Mouse (Mus musculus) megakaryocyte, embryonic 14.5 days (primary cell): ENCODE measurements at regions not wholly inside any gene's neighbourhood (a gene's known extent, or its start where the extent isn't known, plus 50 kb on each side); places are given as distances from the start of the nearest gene placed in this dataset.

Experiments
- H3K27me3 ChIP-seq: replicated peaks from 2 replicates; pipeline ENCODE3; 2012; ENCODE audit warnings: inconsistent platforms
- H3K36me3 ChIP-seq: replicated peaks from 2 replicates; pipeline ENCODE3; 2012; ENCODE audit warnings: low read length, inconsistent platforms, mixed read lengths
- H3K4me1 ChIP-seq: 2 replicates; pipeline ENCODE4 v1.6.1; 2012; ENCODE audit warnings: inconsistent platforms
- H3K4me3 ChIP-seq: replicated peaks from 2 replicates; pipeline ENCODE3; 2012; ENCODE audit warnings: moderate library complexity, mild to moderate bottlenecking, inconsistent platforms
- H3K9me3 ChIP-seq: 2 replicates; pipeline ENCODE4 v1.6.1; 2012; ENCODE audit warnings: inconsistent platforms
- FLI1 ChIP-seq: IDR thresholded peaks from 2 replicates; pipeline ENCODE4 v1.6.1; 2012; ENCODE audit warnings: low read length, inconsistent platforms, mixed read lengths
- GATA1 ChIP-seq: IDR thresholded peaks from 3 replicates; pipeline ENCODE4 v1.6.1; 2012; ENCODE audit warnings: mixed read lengths, low read length, inconsistent platforms, borderline replicate concordance

GRCm38 (mm10) chr15:27315964-27316745, 150.3 kb upstream of the Ank start:
- Histone ChIP-seq H3K36me3 (no peaks in the 10 kb centered on the region), H3K4me3 (peak overlapping the region; percentile 0), H3K4me1 (peaks cover 3% of the 10 kb centered on the region; the same call in 1 of the 2 replicates), H3K27me3 (peaks cover 9% of the 10 kb centered on the region), H3K9me3 (no peaks in the 10 kb centered on the region)
- TF ChIP-seq GATA1 (no peak), FLI1 (no peak)

GRCm38 (mm10) chr15:27316746-27317129, 149.7 kb upstream of the Ank start:
- Histone ChIP-seq H3K4me1 (peaks cover 3% of the 10 kb centered on the region; the same call in 1 of the 2 replicates), H3K9me3 (no peaks in the 10 kb centered on the region), H3K36me3 (no peaks in the 10 kb centered on the region), H3K27me3 (peaks cover 9% of the 10 kb centered on the region), H3K4me3 (no peak overlapping the region)
- TF ChIP-seq FLI1 (no peak), GATA1 (no peak)

GRCm38 (mm10) chr15:27321915-27322665, 144.4 kb upstream of the Ank start:
- H3K36me3 ChIP-seq, result no peaks in the 10 kb centered on the region
- peaks cover 14% of the 10 kb centered on the region for H3K27me3 ChIP-seq
- TF ChIP-seq GATA1 (no peak), FLI1 (no peak)
- H3K4me1 ChIP-seq, result peaks cover 20% of the 10 kb centered on the region
- no peaks in the 10 kb centered on the region for H3K9me3 ChIP-seq
- no peak overlapping the region for H3K4me3 ChIP-seq

GRCm38 (mm10) chr15:27325847-27326548, 140.5 kb upstream of the Ank start:
- Histone ChIP-seq H3K9me3 (no peaks in the 10 kb centered on the region), H3K27me3 (peaks cover 7% of the 10 kb centered on the region), H3K4me1 (peaks cover 45% of the 10 kb centered on the region), H3K4me3 (peak overlapping the region; percentile 33), H3K36me3 (no peaks in the 10 kb centered on the region)
- no peak for TF ChIP-seq FLI1
- TF ChIP-seq GATA1, result no peak

- TF ChIP-seq GATA1 (no peak), FLI1 (no peak)
- Histone ChIP-seq H3K36me3 (no peaks in the 10 kb centered on the region), H3K4me3 (no peak overlapping the region), H3K4me1 (peaks cover 50% of the 10 kb centered on the region), H3K9me3 (no peaks in the 10 kb centered on the region), H3K27me3 (peaks cover 7% of the 10 kb centered on the region)
Measured at GRCm38 (mm10) chr15:27326549-27326876, 140.0 kb upstream of the Ank start.

- TF ChIP-seq GATA1 (no peak), FLI1 (no peak)
- Histone ChIP-seq H3K9me3 (no peaks in the 10 kb centered on the region), H3K4me1 (peaks cover 50% of the 10 kb centered on the region), H3K4me3 (no peak overlapping the region), H3K36me3 (no peaks in the 10 kb centered on the region), H3K27me3 (peaks cover 4% of the 10 kb centered on the region)
Measured at GRCm38 (mm10) chr15:27327744-27328143, 138.7 kb upstream of the Ank start.

GRCm38 (mm10) chr15:27328441-27328840, 138.0 kb upstream of the Ank start:
- no peak for TF ChIP-seq FLI1
- peaks cover 50% of the 10 kb centered on the region for H3K4me1 ChIP-seq
- H3K27me3 ChIP-seq, result peaks cover 4% of the 10 kb centered on the region
- H3K36me3 ChIP-seq, result no peaks in the 10 kb centered on the region
- no peaks in the 10 kb centered on the region for H3K9me3 ChIP-seq
- H3K4me3 ChIP-seq, result no peak overlapping the region

- Histone ChIP-seq H3K4me3 (peak overlapping the region; percentile 59), H3K9me3 (no peaks in the 10 kb centered on the region), H3K36me3 (no peaks in the 10 kb centered on the region), H3K27me3 (no peaks in the 10 kb centered on the region), H3K4me1 (peaks cover 34% of the 10 kb centered on the region)
- no peak for TF ChIP-seq FLI1
- TF ChIP-seq GATA1, result no peak
Measured at GRCm38 (mm10) chr15:27340070-27340469, 126.4 kb upstream of the Ank start.

- TF ChIP-seq FLI1 (no peak), GATA1 (no peak)
- Histone ChIP-seq H3K4me1 (peaks cover 34% of the 10 kb centered on the region), H3K36me3 (no peaks in the 10 kb centered on the region), H3K4me3 (no peak overlapping the region), H3K9me3 (0 out of 2 replicates have a peak, but pooled peaks cover 6% of the 10 kb centered on the region), H3K27me3 (no peaks in the 10 kb centered on the region)
Measured at GRCm38 (mm10) chr15:27341518-27341976, 124.9 kb upstream of the Ank start.
